In the genomic region with DNA sequence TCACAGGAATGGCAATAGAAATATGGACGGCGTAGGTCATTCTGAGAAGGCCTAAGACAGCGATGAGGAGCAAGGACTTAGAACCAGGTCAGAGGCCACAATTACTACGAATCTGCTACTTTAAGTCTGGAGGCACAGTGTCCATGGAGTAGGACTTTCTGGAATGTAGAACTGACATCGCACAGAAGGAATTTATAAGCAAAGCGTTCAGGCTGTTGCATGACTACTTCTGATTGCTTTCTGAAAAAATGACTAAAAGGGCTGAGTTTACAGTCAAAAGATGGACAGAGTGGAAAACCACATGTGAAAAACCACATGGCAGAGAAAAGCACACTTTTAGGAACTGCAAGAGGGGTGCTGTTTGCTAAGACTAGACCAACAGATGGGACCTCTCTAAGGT, we compare ENCODE assay signal across 23 mouse cellular contexts.
A peak's percentile ranks its signal among the peaks of the same experiment; 100 is the strongest.
DNase-seq lines count a peak whose midpoint lies in the region; ATAC-seq lines count a peak whose summit lies in the region.
"Had no signal": no experiment of that assay in that cellular context is flagged by ENCODE, and none has a peak within 500 bp of the region (broad histone marks: within the 10 kb centered on the region; RNA-seq: fewer than 3 reads in every experiment).

No protein-coding gene starts in this region.

- no peak for DNase-seq in kidney, adult 18-20 months
- DNase-seq in lung, postnatal 4 days = no peak
- DNase-seq in Muller cell, postnatal 12 days (ENCODE audit: inconsistent ontology term) = peak; percentile 61
- DNase-seq in thymus, postnatal 10 days (ENCODE audit: low spot score in 2 of 2) = no peak
- no peak for DNase-seq in spleen, postnatal 14 days (ENCODE audit: low spot score in 2 of 2)
- DNase-seq: adrenal gland, adult 2 months; cerebellum, adult 11-12 months; cerebellum, postnatal 25 days; gastrocnemius, postnatal 10 days; heart, adult 18-20 months; heart, postnatal 36 days; kidney, postnatal 25 days; layer of hippocampus, postnatal 36 days; liver, embryonic 13.5 days; thymus, postnatal 25 days had no signal

- no peaks in the 10 kb centered on the region for H3K36me3 ChIP-seq in kidney, embryonic 15.5 days
- no peaks in the 10 kb centered on the region for H3K36me3 ChIP-seq in lung, embryonic 15.5 days
- no peaks in the 10 kb centered on the region for H3K36me3 ChIP-seq in embryonic facial prominence, embryonic 15.5 days
- H3K36me3 ChIP-seq: embryonic facial prominence, embryonic 13.5 days; forebrain, embryonic 15.5 days; hindbrain, embryonic 13.5 days; liver, embryonic 13.5 days; midbrain, embryonic 13.5 days had no signal

- H3K9ac ChIP-seq in kidney, embryonic 15.5 days = no peak overlapping the region
- no peak overlapping the region for H3K9ac ChIP-seq in lung, embryonic 15.5 days
- H3K9ac ChIP-seq in embryonic facial prominence, embryonic 15.5 days = no peak overlapping the region
- H3K9ac ChIP-seq: embryonic facial prominence, embryonic 13.5 days; forebrain, embryonic 15.5 days; hindbrain, embryonic 13.5 days; liver, embryonic 13.5 days; midbrain, embryonic 13.5 days had no signal

- H3K27me3 ChIP-seq in kidney, embryonic 15.5 days = no peaks in the 10 kb centered on the region
- H3K27me3 ChIP-seq in lung, embryonic 15.5 days = no peaks in the 10 kb centered on the region
- H3K27me3 ChIP-seq in embryonic facial prominence, embryonic 15.5 days = no peaks in the 10 kb centered on the region
- H3K27me3 ChIP-seq: embryonic facial prominence, embryonic 13.5 days; forebrain, embryonic 15.5 days; hindbrain, embryonic 13.5 days; liver, embryonic 13.5 days; megakaryocyte, embryonic 14.5 days; midbrain, embryonic 13.5 days had no signal

- H3K27ac ChIP-seq in kidney, embryonic 15.5 days = peak overlapping the region; percentile 64
- H3K27ac ChIP-seq in lung, embryonic 15.5 days = peak overlapping the region; percentile 15; the same call in 1 of the 2 replicates
- peak overlapping the region; percentile 25; the same call in 1 of the 2 replicates for H3K27ac ChIP-seq in embryonic facial prominence, embryonic 15.5 days (replicated peaks)
- H3K27ac ChIP-seq: embryonic facial prominence, embryonic 13.5 days; forebrain, embryonic 15.5 days; hindbrain, embryonic 13.5 days; liver, embryonic 13.5 days; midbrain, embryonic 13.5 days had no signal

- no peak for ATAC-seq in kidney, embryonic 15.5 days (replicated peaks; ENCODE audit: low FRiP score)
- no peak for ATAC-seq in lung, embryonic 15.5 days (ENCODE audit: borderline replicate concordance, extremely low read depth, low FRiP score, low TSS enrichment)
- ATAC-seq in embryonic facial prominence, embryonic 15.5 days (ENCODE audit: insufficient number of reproducible peaks, low FRiP score, low TSS enrichment, low read depth) = no peak
- ATAC-seq: forebrain, embryonic 15.5 days; midbrain, embryonic 13.5 days had no signal

- H3K4me3 ChIP-seq in kidney, embryonic 15.5 days (replicated peaks) = no peak overlapping the region
- no peak overlapping the region for H3K4me3 ChIP-seq in lung, embryonic 15.5 days
- no peak overlapping the region for H3K4me3 ChIP-seq in embryonic facial prominence, embryonic 15.5 days (replicated peaks)
- H3K4me3 ChIP-seq: embryonic facial prominence, embryonic 13.5 days; forebrain, embryonic 15.5 days; hindbrain, embryonic 13.5 days; liver, embryonic 13.5 days; megakaryocyte, embryonic 14.5 days; midbrain, embryonic 13.5 days had no signal

- no peak overlapping the region for H3K4me2 ChIP-seq in kidney, embryonic 15.5 days
- H3K4me2 ChIP-seq in lung, embryonic 15.5 days = no peak overlapping the region
- no peak overlapping the region for H3K4me2 ChIP-seq in embryonic facial prominence, embryonic 15.5 days (replicated peaks)
- H3K4me2 ChIP-seq: embryonic facial prominence, embryonic 13.5 days; forebrain, embryonic 15.5 days; hindbrain, embryonic 13.5 days; liver, embryonic 13.5 days; midbrain, embryonic 13.5 days had no signal

- H3K4me1 ChIP-seq in kidney, embryonic 15.5 days = 0 out of 2 replicates have a peak, but pooled peaks cover 4% of the 10 kb centered on the region
- H3K4me1 ChIP-seq in lung, embryonic 15.5 days = peaks cover 17% of the 10 kb centered on the region
- peaks cover 10% of the 10 kb centered on the region for H3K4me1 ChIP-seq in embryonic facial prominence, embryonic 15.5 days
- H3K4me1 ChIP-seq: forebrain, embryonic 15.5 days; hindbrain, embryonic 13.5 days; liver, embryonic 13.5 days; megakaryocyte, embryonic 14.5 days; midbrain, embryonic 13.5 days had no signal

- H3K9me3 ChIP-seq in kidney, embryonic 15.5 days (replicated peaks) = no peaks in the 10 kb centered on the region
- H3K9me3 ChIP-seq in lung, embryonic 15.5 days = no peaks in the 10 kb centered on the region
- no peaks in the 10 kb centered on the region for H3K9me3 ChIP-seq in embryonic facial prominence, embryonic 15.5 days (replicated peaks)
- H3K9me3 ChIP-seq: embryonic facial prominence, embryonic 13.5 days; forebrain, embryonic 15.5 days; hindbrain, embryonic 13.5 days; liver, embryonic 13.5 days; midbrain, embryonic 13.5 days had no signal

- 74% methylated on average over 6 of the region's 6 CpGs for WGBS in kidney, embryonic 15.5 days
- WGBS in lung, embryonic 15.5 days = 54% methylated on average over 6 of the region's 6 CpGs
- 68% methylated on average over 6 of the region's 6 CpGs for whole genome bisulfite sequencing in embryonic facial prominence, embryonic 15.5 days
